Mouse (Mus musculus) testis, adult 2 months (tissue): ENCODE measurements around the gene Polg2.
"Not testable (repeated sequence)": the region's sequence is repeated elsewhere in the genome, so short reads cannot be mapped to it uniquely, and the experiment has no call there.

ENCODE experiments used
- CTCF ChIP-seq: fragments of 200-500 bp; IDR thresholded peaks from 2 replicates; pipeline ENCODE4 v1.5.1; 2012; ENCODE audit warnings: low read depth, mild to moderate bottlenecking, inconsistent platforms, low read length, moderate library complexity; ENCODE audit not compliant: control insufficient read depth, insufficient read depth, insufficient replicate concordance
- POLR2A ChIP-seq: fragments of 200-500 bp; IDR thresholded peaks from 2 replicates; pipeline ENCODE4 v1.6.1; 2012; ENCODE audit warnings: low read depth, mild to moderate bottlenecking, inconsistent platforms, low read length, moderate library complexity; ENCODE audit not compliant: control insufficient read depth

- TF ChIP-seq POLR2A, CTCF: not testable (repeated sequence)
Observed at GRCm38 (mm10) chr11:106782271-106782670, 2.9 kb upstream of the Polg2 start.
